ENCODE assay signal across 11 mouse cellular contexts in the genomic region with DNA sequence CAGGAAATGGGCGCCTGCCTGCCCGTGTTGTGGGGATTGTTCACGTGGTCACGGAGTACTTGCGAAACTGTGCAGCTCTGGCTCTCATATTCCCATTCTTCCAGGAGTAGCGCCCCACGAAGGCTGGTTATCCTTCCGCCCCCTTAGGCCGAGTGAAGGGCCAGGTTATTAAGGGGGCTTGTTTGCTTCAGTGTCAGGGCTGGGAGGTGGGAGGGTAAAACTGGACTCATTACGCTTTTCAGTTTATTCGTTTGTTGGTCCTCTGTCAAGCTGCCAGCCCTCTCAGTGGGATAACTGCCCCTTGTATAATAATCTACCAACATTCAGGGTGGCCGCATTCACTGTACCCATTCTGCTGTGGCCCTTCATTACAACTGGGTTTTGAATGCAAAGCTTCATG.
DNase-seq lines count a peak whose midpoint lies in the region; ATAC-seq lines count a peak whose summit lies in the region.
"Had no signal": no experiment of that assay in that cellular context is flagged by ENCODE, and none has a peak within 500 bp of the region (broad histone marks: within the 10 kb centered on the region; RNA-seq: fewer than 3 reads in every experiment).

No protein-coding gene starts in this region.

- H3K4me2 ChIP-seq in hindbrain, embryonic 15.5 days, result peak overlapping the region; percentile 36
- H3K4me2 ChIP-seq: liver, embryonic 11.5 days; neural tube, embryonic 12.5 days had no signal

- H3K36me3 ChIP-seq in hindbrain, embryonic 15.5 days, result no peaks in the 10 kb centered on the region
- H3K36me3 ChIP-seq in heart, embryonic 10.5 days, result no peaks in the 10 kb centered on the region
- H3K36me3 ChIP-seq: neural tube, embryonic 12.5 days had no signal

- DNase-seq in frontal cortex, postnatal 10 days (ENCODE audit: low spot score in 2 of 2), result no peak
- DNase-seq in Muller cell, postnatal 12 days (ENCODE audit: inconsistent ontology term), result peak; percentile 73
- peak; percentile 51 to 67 for DNase-seq in cerebellum, postnatal 25 days
- no peak for DNase-seq in testis, postnatal 10 days (ENCODE audit: low spot score)
- DNase-seq in thymus, postnatal 25 days, result no peak
- DNase-seq in heart, embryonic 10.5 days (ENCODE audit: low spot score), result no peak
- DNase-seq: lung, postnatal 4 days had no signal

- peak; percentile 66 for ATAC-seq in frontal cortex, adult (ENCODE audit: low TSS enrichment)
- peak; percentile 59 for ATAC-seq in hindbrain, embryonic 15.5 days (ENCODE audit: low FRiP score, low read depth)

- H3K27ac ChIP-seq in hindbrain, embryonic 15.5 days (replicated peaks), result peak overlapping the region; percentile 45; the same call in 1 of the 2 replicates
- no peak overlapping the region for H3K27ac ChIP-seq in heart, embryonic 10.5 days
- H3K27ac ChIP-seq: neural tube, embryonic 12.5 days had no signal

- H3K9ac ChIP-seq in hindbrain, embryonic 15.5 days, result no peak overlapping the region
- H3K9ac ChIP-seq: neural tube, embryonic 12.5 days had no signal

- 40% methylated on average over 12 of the region's 12 CpGs for WGBS in hindbrain, embryonic 15.5 days
- WGBS in heart, embryonic 10.5 days, result 77% methylated on average over 12 of the region's 12 CpGs

- no peaks in the 10 kb centered on the region for H3K9me3 ChIP-seq in hindbrain, embryonic 15.5 days
- H3K9me3 ChIP-seq in heart, embryonic 10.5 days, result no peaks in the 10 kb centered on the region
- H3K9me3 ChIP-seq: neural tube, embryonic 12.5 days had no signal

- H3K4me1 ChIP-seq in hindbrain, embryonic 15.5 days (replicated peaks), result peaks cover 22% of the 10 kb centered on the region
- H3K4me1 ChIP-seq in heart, embryonic 10.5 days, result no peaks in the 10 kb centered on the region

- H3K27me3 ChIP-seq in hindbrain, embryonic 15.5 days, result no peaks in the 10 kb centered on the region
- H3K27me3 ChIP-seq in heart, embryonic 10.5 days (ENCODE audit: insufficient read depth, poor library complexity, severe bottlenecking), result no peaks in the 10 kb centered on the region
- H3K27me3 ChIP-seq: neural tube, embryonic 12.5 days had no signal

- H3K4me3 ChIP-seq in hindbrain, embryonic 15.5 days, result no peak overlapping the region
- no peak overlapping the region for H3K4me3 ChIP-seq in heart, embryonic 10.5 days
- H3K4me3 ChIP-seq: neural tube, embryonic 12.5 days had no signal

Comparison
In these comparisons a context has a peak if more than half of its experiments do, and no peak if none do; other contexts are left out.
1. DNase-seq: peak in Muller cell, postnatal 12 days (single experiment) and cerebellum, postnatal 25 days (2 of 2); none in frontal cortex, postnatal 10 days (0 of 2), testis, postnatal 10 days (single experiment), thymus, postnatal 25 days (single experiment) and heart, embryonic 10.5 days (single experiment).